Mouse (Mus musculus) testis, adult 10 weeks (tissue): ENCODE measurements around the gene Gm8104. TPM values are rescaled to one million over a fixed set of nuclear protein-coding genes. Genes with fewer than 3 reads are reported as not detected.

Experiments
- polyA plus RNA-seq: library from polyadenylated mRNA; stranded (reverse); fragments of 350-450 nt; fragmentation: Illumina TruSeq; extraction: RNeasy Lipid Tissue Mini Kit (QIAGEN cat#74804); gene quantifications from one replicate; pipeline ENCODE4 v1.2.3, GENCODE M21; 2014; ENCODE audit warnings: low read depth, low replicate concordance

Gene Gm8104
- 9.7 TPM for polyA plus RNA-seq

GRCm38 (mm10) chr14:43100301-43100700, at the start of gene Gm8104:
Gene Gm8104 (plus strand): TSS chr14:43100601.

GRCm38 (mm10) chr14:43076543-43076942, 23.9 kb upstream of the Gm8104 start, which contains the start of gene Gm8094:
Gene Gm8094 (minus strand): TSS chr14:43076643.

Other genes with a start within 250 kb of the Gm8104 start
- 1.9 TPM for gene Gm21977, start 247.1 kb upstream of the Gm8104 start, polyA plus RNA-seq
- gene Gm8082, start 107.0 kb upstream of the Gm8104 start, polyA plus RNA-seq, result 0.45 TPM
- gene Gm10376, start 85.0 kb upstream of the Gm8104 start, polyA plus RNA-seq, result 173 TPM
- 3.6 TPM for gene Gm8094, start 24.0 kb upstream of the Gm8104 start, polyA plus RNA-seq
- gene Gm7233, start 79.3 kb downstream of the Gm8104 start, polyA plus RNA-seq, result 3.2 TPM
- gene Gm8122, start 134.7 kb downstream of the Gm8104 start, polyA plus RNA-seq, result 0.85 TPM
- 38.8 TPM for gene Gm8126, start 158.0 kb downstream of the Gm8104 start, polyA plus RNA-seq
- gene Gm9732, start 174.4 kb downstream of the Gm8104 start, polyA plus RNA-seq, result 40.3 TPM
- gene Gm8127, start 193.2 kb downstream of the Gm8104 start, polyA plus RNA-seq, result 7.0 TPM
- 603 TPM for gene 1700001F09Rik, start 247.2 kb downstream of the Gm8104 start, polyA plus RNA-seq